Mouse (Mus musculus) heart, adult 2 months (tissue): Measurements from ENCODE around the gene Zswim1.

Experiments used
- CTCF ChIP-seq: fragments of 200-600 bp; IDR thresholded peaks from 2 replicates; pipeline ENCODE4 v1.8.1; 2022; ENCODE audit warnings: antibody characterized with exemption, mild to moderate bottlenecking, moderate library complexity
- EP300 ChIP-seq: fragments of 200-500 bp; IDR thresholded peaks from 2 replicates; pipeline ENCODE4 v1.6.1; 2011; ENCODE audit warnings: low read depth, low read length, control low read depth; ENCODE audit not compliant: insufficient read depth

DNA sequence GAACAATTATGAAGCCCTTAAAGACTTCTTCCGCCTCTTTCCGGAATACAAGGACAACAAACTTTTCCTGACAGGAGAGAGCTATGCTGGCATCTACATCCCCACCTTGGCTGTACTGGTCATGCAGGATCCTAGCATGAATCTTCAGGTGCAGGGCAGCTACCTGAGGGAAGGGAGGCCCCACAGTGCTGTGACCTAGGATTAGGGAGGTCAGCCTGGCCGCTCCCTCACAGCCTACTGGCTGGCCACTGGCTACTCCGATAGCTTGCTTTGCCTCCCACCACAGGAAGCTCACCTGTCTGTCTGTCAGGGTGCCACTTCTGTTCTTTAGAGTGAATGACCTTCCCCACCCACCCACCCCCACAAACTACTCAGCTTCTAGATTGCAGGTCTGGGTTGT is 12.7 kb downstream of the Zswim1 start:
- TF ChIP-seq EP300 (no peak), CTCF (no peak)
